Mouse (Mus musculus): ENCODE results near the gene Phkg1. TPM values are rescaled to one million over a fixed set of nuclear protein-coding genes. Genes with fewer than 3 reads are reported as not detected.
"Not testable (repeated sequence)": the region's sequence is repeated elsewhere in the genome, so short reads cannot be mapped to it uniquely, and the experiment has no call there.

The Phkg1 gene
- total RNA-seq, 2 experiments from 2014 or later, result 374 to 387 TPM

DNA sequence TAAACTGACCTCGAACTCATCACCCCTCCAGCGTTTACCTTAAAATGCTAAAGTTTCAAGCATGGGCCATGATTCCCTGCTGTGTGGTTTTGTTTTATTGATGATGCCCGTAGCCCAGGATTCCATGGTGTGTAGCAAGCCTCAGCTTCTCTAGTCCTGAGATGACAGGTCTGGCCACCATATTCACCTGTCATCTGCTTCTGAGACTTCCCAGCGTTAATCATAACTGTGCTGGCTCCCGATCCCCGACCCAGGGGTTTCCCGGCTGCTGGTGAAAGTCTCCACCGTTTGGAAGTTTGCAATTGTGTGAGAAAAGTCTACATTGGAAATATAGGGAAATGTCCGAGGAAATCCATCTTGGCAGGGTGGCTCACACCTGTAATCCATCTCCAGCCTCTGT is 10.8 kb upstream of the Phkg1 start:
- DNase-seq, result no peak
- intact Hi-C loops (cut with DNase I), result no loop called here

DNA sequence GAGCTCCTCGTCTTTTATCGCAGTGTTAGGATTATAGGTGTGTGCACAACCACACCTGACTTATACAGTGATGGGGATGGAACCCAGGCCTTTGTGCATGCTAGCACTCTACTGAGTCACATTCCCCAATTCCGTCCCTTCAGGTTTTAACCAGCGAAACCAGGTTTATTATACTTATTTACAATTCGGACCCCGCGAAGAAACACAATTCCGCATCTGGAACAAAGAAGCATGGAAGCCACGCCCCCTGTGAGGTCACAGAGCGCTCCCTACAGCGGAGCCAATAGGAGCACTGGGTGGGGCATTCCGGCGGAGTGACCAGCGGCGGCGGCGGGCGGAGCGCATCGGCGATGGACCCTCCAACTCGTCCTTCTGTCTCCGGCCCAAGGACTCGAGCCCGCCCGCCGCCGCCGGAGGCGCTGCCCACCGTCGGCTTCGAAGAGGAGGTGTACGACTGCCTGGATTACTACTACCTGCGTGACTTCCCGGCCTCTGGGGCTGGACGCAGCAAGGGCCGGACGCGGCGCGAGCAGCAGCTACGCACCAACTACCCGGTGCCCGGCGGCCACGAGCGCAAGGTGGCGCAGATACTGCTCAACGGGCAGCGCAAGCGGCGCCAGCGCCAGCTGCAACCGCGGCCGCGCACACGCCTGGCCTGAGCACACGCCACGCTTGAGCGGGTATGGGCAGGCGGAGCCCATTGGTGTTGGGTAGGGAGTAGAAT is 10.1 kb upstream of the Phkg1 start, which contains the start of gene Nupr1l:
Gene Nupr1l, plus strand, starts transcription at position 299 of the 724 bp plus-strand sequence.
- peak; percentile 80 to 85 for DNase-seq
- intact Hi-C loops (cut with DNase I), result no loop called here

DNA sequence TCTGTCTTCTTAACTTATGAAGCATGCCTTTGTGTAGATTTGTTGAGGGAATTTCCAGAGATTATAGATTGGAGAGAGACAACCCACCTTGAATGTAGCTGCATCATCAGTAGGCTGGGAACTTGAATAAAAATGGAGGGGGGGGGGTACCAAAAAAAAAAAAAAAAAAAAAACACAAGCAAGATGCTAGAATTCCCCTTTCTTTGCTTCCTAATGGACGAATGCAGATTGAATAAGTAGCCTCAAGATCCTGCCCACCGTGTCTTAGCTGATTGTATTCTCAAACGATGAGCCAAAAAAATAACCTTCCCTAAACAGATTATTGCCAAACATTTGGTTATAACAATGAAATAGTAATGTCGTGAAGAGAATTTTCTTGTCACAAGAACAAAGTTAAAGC is 9.4 kb upstream of the Phkg1 start:
- intact Hi-C loops (cut with DNase I), result no loop called here
- DNase-seq, result no peak

DNA sequence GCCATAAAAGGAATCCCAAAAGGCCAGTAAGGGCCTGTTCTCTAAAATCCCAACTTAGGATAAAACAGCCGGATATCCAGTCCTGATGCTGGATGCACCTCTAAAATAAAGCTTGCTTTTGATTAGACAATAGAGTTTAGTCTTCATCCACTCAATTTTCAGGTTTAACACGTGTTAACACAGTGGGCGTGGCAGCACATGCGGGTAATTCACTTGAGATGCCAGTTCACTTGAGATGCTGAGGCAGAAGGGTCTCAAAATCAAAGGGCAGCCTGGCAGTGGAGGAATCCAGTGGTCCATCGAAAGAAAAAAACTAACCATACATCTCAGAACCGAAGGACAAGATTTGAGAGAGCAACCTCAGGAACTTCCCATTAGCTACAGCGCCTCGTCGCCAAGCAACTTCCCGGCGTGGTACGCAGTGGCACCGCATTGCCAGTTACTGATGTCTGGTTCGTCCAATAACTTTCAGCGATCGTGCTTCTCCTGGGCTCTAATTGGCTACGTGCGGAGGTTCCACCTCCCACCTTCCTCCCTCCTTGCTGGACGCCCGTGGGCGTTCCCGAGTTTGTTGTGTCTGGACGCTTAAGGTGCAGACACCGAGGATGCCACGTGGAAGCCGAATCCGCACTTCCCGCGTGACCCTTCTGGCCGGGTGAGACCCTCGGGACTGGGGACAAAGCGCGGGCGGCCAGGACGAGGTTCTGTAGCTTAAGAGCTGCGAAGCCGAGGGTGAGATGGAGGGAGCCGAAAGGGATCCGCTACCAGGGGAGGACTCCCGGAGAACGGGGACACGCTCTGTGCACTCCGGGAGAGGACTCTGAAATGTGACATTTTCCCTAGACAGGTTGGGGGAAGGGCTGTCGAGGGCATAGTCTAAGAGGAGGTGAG is 2.9 kb downstream of the Phkg1 start, which contains the start of gene Zbed5:
Gene Zbed5, plus strand, starts transcription at position 526 of the 891 bp plus-strand sequence.
- DNase-seq, result peak; percentile 74 to 76
- intact Hi-C loops (cut with DNase I), result no loop called here

DNA sequence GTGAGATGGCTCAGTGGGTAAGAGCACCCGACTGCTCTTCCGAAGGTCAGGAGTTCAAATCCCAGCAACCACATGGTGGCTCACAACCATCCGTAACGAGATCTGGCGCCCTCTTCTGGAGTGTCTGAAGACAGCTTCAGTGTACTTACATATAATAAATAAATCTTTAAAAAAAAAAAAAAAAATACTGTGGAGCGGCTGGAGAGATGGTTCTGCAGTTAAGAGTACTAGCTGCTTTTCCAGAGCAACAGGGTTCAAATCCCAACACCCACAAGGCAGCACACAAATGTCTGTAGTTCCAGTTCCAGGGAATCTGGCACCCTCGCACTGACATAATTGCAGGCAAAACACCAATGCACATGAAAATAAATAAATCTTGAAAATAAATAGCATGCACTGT is 8.0 kb downstream of the Phkg1 start:
- intact Hi-C loops (cut with DNase I); DNase-seq: not testable (repeated sequence)

DNA sequence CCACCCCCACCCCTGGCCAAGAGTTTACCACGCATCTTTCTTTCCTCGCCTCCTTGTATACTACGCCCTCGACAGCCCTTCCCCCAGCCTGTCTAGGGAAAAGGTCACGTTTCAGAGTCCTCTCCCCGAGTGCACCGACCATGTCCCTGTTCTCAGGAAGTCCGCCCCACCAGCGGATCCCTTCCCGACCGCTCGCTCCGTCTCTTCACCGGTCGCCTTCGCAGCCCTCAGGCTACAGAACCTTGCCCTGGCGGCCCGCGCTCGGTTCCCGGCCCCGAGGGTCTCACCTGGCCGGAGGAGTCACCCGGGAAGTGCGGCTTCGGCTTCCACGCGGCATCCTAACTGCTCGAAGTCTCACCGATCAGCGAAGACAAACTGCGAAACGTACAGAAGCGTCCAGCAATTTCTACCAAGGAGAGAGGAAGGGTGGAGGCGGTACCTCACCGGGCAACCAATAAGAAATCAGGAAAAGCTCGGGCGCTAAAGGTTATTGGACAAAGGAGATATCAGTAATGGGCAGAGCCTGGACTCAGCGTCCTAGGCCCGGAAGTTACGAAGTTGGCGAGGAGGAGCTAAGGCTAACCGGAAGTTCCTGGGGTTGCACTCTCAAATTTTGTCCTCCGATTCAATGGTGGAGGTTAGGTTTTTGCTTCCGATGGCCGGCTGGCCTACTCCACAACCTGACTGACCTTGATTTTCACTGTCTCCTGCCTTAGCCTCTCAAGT is 11.3 kb downstream of the Phkg1 start, which contains the start of gene Chchd2:
Gene Chchd2, minus strand, starts transcription at position 560 of the 726 bp plus-strand sequence.
- intact Hi-C loops (cut with DNase I), result no loop called here
- peak; percentile 87 to 88 for DNase-seq

DNA sequence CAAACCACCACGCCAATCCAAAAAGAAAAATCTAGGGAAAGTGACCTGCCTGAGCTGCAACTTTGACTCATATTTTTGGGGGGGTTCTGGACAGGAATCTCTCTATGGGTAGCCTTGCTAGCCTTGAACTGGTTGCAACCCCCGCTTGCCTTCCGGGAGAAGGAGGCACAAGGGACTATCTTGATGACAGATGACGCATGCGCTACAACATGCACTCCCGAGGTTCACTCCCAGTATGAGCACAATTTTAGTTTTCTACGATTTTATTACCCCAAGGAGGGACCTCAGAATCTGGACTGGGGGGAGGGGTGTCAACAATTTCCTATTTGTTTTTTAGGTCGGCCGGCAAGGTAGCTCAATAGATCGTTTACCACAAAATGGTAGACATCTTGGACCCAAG is 12.1 kb downstream of the Phkg1 start:
- DNase-seq, result no peak
- intact Hi-C loops (cut with DNase I), result no loop called here

DNA sequence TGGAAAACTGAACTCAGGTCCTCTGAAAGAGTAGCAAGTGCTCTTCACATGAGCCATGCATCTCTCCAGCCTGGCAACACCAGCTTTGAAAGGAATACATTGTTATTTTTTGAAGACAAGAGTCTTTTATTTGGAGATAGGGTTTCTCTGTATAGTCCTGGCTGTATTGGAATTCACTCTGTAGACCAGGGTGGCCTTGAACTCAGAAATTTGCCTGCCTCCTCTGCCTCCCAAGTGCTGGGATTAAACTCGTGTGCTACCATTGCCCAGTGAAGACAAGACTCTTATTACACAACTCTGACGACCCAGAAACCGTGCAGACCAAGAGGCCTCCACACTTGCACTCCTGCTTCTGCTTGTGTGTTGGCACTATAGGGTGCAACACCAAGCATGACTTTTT is 18.5 kb downstream of the Phkg1 start:
- DNase-seq, result no peak
- intact Hi-C loops (cut with DNase I), result loop anchor here (2.0 kb wide), 1 partner anchor 15 kb away; no protein-coding TSS in a partner anchor

DNA sequence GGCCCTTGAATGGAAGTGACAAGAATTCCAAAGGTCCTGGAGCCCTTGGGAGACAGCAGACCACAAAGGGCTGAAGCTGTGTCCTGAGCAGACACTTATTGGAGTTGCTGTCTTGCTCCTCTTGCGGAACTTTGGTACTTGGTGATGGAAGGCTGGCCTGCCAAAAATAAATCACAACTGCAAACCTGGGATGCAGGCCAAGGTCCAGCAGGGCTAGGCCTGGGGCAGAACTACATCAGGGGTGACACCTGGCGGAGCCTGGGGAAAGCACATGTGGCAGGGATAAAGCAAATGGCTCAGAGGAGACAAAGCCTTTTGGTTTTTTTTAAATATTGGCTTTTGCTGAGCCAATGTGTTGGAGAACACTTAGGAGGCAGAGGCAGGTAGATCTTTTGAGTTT is 19.4 kb downstream of the Phkg1 start:
- intact Hi-C loops (cut with DNase I), result loop anchor here (2.0 kb wide), 1 partner anchor 14 kb away; no protein-coding TSS in a partner anchor
- peak; percentile 65 to 73 for DNase-seq

DNA sequence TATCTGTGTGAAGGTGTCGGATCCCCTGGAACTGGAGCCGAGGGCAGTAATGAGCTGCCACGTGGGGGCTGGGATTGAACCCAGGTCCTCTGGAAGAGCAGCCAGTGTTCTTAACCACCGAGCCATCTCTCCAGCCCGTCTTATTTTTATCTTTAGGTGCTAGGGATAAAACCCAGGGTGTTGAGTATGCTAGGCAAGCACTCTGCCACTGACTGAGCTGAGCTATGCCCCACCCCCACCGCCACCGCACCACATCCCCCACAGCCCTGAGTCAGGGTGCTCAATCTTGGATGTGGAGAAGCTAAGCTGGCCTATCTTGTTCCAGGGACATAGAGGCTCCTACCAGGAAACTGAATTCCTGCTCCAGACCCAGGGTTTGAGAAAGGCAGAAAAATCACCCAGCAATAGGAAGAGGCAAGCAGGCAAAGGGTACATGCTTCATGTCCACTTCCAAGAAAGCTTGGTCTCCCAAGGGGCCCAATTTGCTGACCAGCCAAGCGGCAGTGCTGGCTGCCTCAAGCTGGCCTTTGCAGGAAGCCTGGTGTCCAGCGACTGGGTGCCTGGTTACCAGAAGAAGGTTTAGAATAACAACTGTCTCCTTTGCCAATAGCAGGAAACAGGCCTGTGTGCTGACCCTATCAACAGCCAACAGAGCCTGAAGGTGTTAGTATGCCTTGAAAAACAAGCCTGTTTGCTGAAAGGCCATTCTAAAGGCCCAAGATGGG is 20.5 kb downstream of the Phkg1 start:
- intact Hi-C loops (cut with DNase I), result loop anchor here (2.0 kb wide), 1 partner anchor 13 kb away; no protein-coding TSS in a partner anchor

DNA sequence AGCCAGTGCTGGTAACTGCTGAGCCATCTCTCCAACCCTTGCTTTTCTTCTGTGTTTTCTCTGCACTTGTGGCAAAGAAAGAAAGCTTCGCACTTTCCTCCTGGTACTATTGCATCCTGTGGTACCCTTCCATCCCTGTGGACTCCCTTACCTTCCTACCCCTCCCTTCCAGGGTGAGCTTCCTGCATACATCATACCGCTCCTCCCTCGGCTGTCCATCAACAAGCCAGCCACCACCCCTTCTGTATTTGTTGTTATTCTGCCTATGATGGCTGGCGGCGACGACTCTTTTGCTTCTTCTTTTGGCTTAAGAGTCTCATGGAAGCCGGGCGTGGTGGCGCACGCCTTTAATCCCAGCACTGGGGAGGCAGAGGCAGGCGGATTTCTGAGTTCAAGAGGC is 23.3 kb downstream of the Phkg1 start:
- DNase-seq, result no peak
- intact Hi-C loops (cut with DNase I), result no loop called here

More for the DNA sequence above, 20.5 kb downstream of the Phkg1 start:
- DNase-seq, result peak; percentile 53 to 63

DNA sequence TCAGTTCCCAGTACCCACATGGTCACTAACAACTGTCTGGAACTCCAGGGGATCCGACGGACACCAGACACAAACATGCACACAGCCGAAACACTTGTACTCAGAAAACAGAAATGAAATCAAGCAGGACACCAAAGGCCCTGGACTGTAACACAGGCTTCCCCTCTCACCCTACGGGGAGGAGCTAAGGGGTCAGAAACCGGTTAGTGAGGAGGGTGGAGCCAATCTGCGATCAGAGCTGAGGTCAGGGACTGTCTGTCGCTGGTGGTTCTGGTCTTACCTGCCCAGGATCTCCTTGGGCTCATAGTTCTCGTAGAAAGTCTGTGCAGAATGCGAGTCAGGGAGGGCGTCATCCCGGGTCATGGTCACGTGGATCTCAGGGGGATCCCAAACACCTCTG is 24.4 kb downstream of the Phkg1 start:
- intact Hi-C loops (cut with DNase I), result no loop called here
- DNase-seq, result no peak

DNA sequence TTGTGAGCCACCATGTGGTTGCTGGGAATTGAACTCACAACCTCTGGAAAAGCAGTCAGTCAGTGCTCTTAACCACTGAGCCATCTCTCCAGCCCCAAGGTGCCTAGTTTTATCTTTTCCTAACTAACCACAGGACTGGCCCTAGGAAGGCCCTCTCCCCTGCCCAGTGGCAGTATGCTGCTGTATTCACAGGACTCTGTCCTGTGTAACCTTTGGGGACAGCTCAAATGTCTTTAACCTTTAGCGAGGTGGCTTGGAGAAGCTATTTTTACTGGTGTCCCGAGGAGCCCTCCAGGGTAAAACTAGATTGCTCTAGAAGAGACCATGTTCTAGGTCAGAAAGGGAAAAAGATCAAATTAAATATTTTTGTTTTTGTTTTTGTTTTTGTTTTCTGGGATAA is 27.1 kb downstream of the Phkg1 start:
- DNase-seq, result no peak
- intact Hi-C loops (cut with DNase I), result no loop called here

DNA sequence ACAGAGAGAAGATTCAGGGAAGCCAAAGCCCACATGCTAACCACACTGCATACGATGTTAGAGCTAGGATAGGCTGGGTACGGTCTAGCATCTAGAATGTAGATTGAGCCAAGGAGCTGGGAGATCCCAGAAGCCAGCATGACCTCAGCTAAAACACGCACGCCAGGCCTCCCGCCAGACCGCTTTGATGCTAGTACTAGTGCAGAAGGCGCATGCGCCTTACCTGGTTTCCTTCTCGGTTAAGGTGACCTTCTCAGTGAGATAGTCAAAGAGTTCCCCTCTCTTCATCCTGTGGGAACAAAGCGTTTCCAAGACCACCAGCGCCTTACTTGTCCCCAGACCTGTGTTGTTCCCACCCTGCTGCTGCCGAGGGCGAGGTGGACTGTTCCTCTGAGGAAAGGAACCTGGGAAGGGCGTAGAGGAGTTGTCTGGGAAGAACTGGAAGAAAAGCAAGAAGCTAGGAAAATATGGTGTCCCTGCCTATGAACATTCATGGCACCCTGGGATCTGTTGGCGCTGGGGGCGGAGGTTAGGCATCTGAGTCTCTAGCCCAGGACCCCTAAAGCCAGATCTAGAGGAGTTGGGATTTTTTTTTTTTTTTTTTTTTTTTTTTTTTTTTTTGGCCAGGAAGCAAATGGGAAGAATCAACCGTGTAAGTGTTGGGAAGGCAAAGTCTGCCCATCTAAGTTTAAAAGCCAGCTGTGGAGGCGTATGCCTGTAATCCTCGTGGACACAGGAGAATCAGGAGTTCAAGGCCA is 28.9 kb downstream of the Phkg1 start:
- intact Hi-C loops (cut with DNase I), result no loop called here
- no peak for DNase-seq

DNA sequence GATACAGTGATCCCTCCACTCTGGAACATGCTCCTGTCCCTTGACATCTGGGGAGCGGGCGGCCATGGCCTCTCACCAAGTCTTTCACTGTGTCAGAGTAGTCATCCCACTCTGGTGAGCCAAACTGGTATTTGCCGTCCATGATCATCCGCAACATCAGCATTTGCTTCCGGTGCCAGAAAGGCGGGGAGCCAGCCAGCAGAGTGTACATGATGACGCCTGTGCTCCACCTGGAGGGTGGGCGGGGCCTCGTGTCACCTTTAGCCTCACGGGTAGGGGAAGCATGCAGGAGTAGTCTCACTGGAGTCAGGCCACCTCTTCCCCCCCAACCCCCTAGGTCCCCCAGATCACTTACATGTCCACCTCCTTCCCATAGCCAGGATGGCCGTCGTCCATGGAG is 32.5 kb downstream of the Phkg1 start:
- DNase-seq, result no peak
- intact Hi-C loops (cut with DNase I), result loop anchor here (2.0 kb wide), 1 partner anchor 13 kb away; no protein-coding TSS in a partner anchor

DNA sequence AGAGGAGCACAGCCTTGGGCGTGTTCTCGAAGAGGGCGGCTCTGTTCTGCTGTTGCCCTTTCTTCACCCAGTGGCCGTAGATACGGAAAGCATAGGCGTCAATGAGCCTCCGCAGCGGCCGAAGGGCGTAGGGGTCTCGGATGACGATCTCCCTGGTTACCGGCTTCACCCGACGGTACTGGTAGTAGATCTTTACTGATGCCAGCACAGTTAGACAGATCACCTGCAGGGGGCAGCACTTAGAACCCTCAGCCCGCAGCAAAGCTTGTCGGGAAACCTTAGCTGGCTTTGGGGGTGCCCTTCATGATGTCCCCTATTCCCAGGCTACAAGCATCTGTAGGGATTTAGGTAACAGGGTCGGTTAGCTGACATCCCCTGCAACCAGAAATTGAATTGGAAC is 33.9 kb downstream of the Phkg1 start:
- DNase-seq, result peak in 1 of 2 experiments; percentile 42
- intact Hi-C loops (cut with DNase I), result loop anchor here (2.0 kb wide), 1 partner anchor 14 kb away; no protein-coding TSS in a partner anchor

DNA sequence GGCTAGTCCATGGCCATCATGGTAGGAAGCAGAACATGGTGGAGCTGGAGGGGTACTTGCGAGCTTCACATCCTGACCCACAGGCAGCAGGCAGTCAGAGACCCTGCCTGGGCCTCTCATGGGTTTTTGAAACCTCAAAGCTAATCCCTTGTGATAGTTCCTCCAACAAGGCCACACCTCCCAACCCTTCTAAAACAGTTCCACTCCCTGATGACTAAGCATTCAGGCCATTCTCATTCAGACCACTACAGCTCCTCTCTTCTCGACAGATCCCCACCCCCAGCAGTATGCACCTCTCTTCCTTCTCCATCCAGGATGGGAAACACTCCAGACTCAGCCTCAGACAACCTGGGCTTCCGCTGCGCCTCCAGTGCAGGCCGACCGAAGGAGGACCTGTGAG is 36.0 kb downstream of the Phkg1 start:
- no peak for DNase-seq
- intact Hi-C loops (cut with DNase I), result no loop called here

DNA sequence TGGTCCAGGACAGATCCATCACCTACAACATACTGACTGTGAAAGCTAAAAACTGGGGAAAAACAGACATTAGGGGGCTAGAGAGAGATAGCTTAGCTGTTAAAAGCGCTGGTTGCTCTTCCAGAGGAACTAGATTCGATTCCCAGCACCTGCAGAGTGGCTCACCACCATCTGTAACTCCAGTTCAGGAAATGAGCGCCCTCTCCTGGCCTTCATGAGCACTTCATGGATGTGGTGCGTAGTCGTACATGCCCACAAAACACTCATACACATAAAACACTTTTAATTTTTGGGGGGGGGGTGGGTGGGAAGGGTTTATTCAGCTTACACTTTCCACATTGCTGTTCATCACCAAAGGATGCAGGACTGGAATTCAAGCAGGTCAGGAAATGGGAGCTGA is 41.9 kb downstream of the Phkg1 start:
- DNase-seq, result no peak
- intact Hi-C loops (cut with DNase I), result no loop called here

DNA sequence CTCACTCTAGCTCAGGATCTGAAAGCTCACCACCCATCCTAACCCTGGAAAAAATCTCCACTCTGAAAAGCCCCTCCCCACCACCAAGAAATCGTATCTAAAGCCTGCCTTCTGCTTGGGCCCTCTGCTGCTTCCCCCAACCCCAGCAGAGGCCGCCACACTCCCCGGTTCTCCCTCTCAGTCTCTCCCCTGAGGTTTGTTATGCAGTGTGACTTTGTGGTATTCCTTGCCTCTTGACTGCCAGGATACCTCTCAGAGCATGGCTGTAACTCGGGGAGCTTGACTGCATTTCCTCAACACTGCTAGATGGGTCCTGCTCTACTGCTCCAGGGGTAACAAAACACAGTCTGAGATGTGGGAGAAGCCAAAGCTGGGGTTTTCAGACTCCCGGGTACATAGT is 43.2 kb downstream of the Phkg1 start:
- intact Hi-C loops (cut with DNase I), result no loop called here
- no peak for DNase-seq
